Mouse (Mus musculus): ENCODE results near the gene Polr2i. TPM values are rescaled to one million over a fixed set of nuclear protein-coding genes. Genes with fewer than 3 reads are reported as not detected.
"Not testable (repeated sequence)": the region's sequence is repeated elsewhere in the genome, so short reads cannot be mapped to it uniquely, and the experiment has no call there.

Gene Polr2i
- 10 to 100 TPM; 72.1 to 73.3 TPM for total RNA-seq (2021)

GRCm38 (mm10) chr7:30231669-30232454 is at the start of gene Polr2i, which contains the start of gene Tbcb:
TSS of gene Polr2i (plus strand) at chr7:30231948.
TSS of gene Tbcb (minus strand) at chr7:30232272.
- peak; percentile 99 for DNase-seq (ENCODE audit: extremely low spot score in 1 of 2, low spot score in 2 of 2)
- intact Hi-C loops (cut with DNase I) = loop anchor here (5.0 kb wide), 1 partner anchor 60 kb away; the partner anchor contains the start of gene Clip3

- not testable (repeated sequence) for DNase-seq (ENCODE audit: extremely low spot score in 1 of 2, low spot score in 2 of 2)
- intact Hi-C loops (cut with DNase I) = loop anchor here (5.0 kb wide), 1 partner anchor 34 kb away; no protein-coding TSS in a partner anchor
Observed at GRCm38 (mm10) chr7:30183189-30183588, 48.6 kb upstream of the Polr2i start.

- intact Hi-C loops (cut with DNase I) = loop anchor here (5.0 kb wide), 1 partner anchor 33 kb away; no protein-coding TSS in a partner anchor
- DNase-seq (ENCODE audit: extremely low spot score in 1 of 2, low spot score in 2 of 2) = peak; percentile 53 to 89
Observed at GRCm38 (mm10) chr7:30183879-30184289, 47.9 kb upstream of the Polr2i start, which contains the start of gene Cox7a1. TSS of gene Cox7a1 (plus strand) at chr7:30184144.

- intact Hi-C loops (cut with DNase I) = loop anchor here (5.0 kb wide), 1 partner anchor 33 kb away; no protein-coding TSS in a partner anchor
- DNase-seq (ENCODE audit: extremely low spot score in 1 of 2, low spot score in 2 of 2) = no peak
Observed at GRCm38 (mm10) chr7:30184641-30185348, 47.0 kb upstream of the Polr2i start.

DNA sequence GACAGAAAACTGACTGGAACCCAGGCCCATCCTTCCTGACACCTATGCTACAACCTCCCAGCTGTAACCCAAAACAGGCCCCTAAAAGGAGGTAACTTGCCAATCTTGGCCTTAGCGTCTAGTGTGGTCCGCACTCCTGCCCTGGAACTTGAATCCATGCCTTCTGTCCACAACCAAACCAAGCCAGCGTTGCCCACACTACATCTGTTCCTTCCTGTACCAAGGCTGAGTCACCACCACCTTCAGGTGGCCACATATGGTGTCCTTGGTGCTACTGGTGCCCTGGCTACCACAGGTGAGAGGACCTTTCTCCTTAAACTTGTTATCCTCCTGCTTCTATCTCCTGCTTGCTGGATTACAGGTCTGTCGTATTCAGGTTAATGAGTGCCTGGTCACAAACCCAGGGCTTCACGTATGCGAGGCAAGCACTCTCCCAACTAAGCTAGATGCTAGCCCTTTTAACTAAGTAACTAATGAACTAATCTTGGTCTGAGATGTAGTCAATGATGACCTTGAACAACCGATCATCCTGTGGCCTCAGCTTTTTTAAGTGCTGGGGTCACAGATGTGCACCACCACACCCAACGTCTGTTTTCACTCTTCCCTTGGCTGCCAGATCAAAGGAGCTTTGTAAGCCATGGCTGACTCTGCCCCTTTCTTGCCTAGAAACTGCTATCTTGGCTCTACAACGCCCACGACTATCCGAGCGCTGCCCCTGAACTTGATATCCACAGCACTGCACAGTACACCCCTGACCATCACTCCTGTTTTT is 43.2 kb upstream of the Polr2i start:
- DNase-seq (ENCODE audit: extremely low spot score in 1 of 2, low spot score in 2 of 2) = no peak
- intact Hi-C loops (cut with DNase I) = no loop called here

- intact Hi-C loops (cut with DNase I) = no loop called here
- DNase-seq (ENCODE audit: extremely low spot score in 1 of 2, low spot score in 2 of 2) = no peak
Observed at GRCm38 (mm10) chr7:30189116-30189491, 42.6 kb upstream of the Polr2i start.

DNA sequence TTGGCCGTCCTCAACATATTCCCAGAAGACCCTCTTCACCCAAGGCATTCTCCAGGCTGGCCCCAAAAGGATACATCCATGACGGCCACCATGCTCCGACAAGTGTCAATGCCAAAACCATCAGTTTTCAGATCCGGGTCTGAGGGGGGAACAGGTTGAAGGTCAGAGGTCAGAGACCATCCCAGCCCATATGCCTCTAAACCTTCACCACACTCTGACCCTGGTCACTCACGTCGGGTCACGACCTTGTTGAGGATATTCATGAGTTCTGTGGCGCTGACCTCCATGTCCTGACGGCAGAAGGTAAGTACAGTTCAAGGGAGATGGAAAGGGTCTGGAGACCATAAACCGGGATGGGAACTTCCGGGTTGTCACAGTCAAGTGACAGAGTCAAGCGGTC is 39.7 kb upstream of the Polr2i start:
- DNase-seq (ENCODE audit: extremely low spot score in 1 of 2, low spot score in 2 of 2) = no peak

GRCm38 (mm10) chr7:30193013-30193412 is 38.7 kb upstream of the Polr2i start:
- DNase-seq (ENCODE audit: extremely low spot score in 1 of 2, low spot score in 2 of 2) = peak in 1 of 2 experiments; percentile 36
- intact Hi-C loops (cut with DNase I) = no loop called here

More for the DNA sequence above, 39.7 kb upstream of the Polr2i start:
- intact Hi-C loops (cut with DNase I) = no loop called here

DNA sequence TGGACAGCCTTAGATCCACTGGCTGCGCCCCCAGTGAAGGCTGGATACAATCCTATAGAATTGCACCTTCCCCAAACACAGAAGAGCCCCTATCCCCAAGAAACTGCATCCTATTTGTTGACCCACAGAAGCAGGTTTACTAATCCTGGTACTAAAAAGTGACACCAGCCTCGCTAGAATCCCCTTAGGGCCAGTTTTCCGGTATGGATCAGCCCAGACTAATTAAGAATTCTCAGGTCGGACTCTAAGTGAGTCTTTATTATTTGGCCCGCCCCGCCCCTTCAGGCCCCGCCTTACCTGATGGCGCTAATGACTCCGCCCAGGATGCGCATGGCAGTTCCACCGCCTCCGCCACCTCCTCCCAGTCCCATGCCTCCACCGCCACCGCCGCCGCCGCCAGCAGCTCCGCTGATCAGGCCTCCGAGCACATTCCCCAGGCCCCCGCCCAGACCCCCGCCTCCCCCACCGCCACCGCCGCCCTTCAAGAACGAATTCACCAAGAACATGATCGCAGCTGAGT is 38.1 kb upstream of the Polr2i start:
- intact Hi-C loops (cut with DNase I) = no loop called here
- DNase-seq (ENCODE audit: extremely low spot score in 1 of 2, low spot score in 2 of 2) = peak; percentile 48 to 83

GRCm38 (mm10) chr7:30194101-30194831 is 37.5 kb upstream of the Polr2i start:
- intact Hi-C loops (cut with DNase I) = no loop called here
- peak in 1 of 2 experiments; percentile 72 for DNase-seq (ENCODE audit: extremely low spot score in 1 of 2, low spot score in 2 of 2)

- intact Hi-C loops (cut with DNase I) = no loop called here
- peak; percentile 91 to 98 for DNase-seq (ENCODE audit: extremely low spot score in 1 of 2, low spot score in 2 of 2)
Observed at GRCm38 (mm10) chr7:30194884-30195283, 36.9 kb upstream of the Polr2i start.

DNA sequence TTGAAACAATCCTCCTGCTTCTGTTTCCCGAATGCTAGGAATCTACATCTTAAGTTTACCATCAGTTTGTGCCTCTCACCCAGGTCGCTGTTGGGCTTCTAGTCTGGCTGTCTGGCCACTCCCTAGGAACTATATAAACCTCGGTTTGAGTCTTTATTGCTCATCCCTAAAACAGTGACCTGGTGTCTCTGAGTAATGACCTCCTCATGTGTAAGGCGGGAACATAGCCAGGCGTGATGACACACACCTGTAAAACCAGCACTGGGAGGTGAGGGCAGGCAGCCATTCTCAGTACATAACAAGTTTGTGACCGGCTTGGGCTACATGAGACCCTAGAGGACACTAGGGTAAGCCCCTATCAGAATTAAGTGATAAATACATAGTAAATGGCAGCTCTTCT is 36.3 kb upstream of the Polr2i start:
- no peak for DNase-seq (ENCODE audit: extremely low spot score in 1 of 2, low spot score in 2 of 2)
- intact Hi-C loops (cut with DNase I) = no loop called here

- intact Hi-C loops (cut with DNase I) = no loop called here
- DNase-seq (ENCODE audit: extremely low spot score in 1 of 2, low spot score in 2 of 2) = no peak
Observed at GRCm38 (mm10) chr7:30196171-30196570, 35.6 kb upstream of the Polr2i start.

DNA sequence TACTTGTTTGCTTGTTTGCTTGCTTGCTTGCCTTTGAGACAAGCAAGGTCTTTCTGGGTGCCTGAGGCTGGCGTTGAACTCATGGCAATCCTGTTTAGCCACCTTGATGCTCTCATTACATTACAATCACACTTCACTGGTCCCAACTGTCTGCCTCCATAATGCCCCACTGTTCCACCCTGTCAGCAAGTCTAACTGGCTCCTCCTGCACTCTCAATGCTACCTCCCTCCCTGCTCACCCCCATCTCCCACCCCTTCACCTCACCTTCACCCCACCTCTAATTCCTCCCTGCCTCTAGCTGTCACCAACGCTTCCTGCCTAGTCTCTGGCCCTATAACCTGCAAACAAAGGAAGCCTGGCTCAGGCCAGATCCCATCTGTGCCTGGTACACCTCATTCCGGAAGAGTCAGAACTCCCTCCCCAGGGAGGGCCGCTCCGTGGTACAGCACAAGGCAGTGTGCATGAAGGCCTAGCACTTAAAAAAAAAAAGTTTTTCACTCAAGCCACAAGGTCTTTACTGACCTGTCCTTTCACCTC is 34.1 kb upstream of the Polr2i start:
- no peak for DNase-seq (ENCODE audit: extremely low spot score in 1 of 2, low spot score in 2 of 2)
- intact Hi-C loops (cut with DNase I) = no loop called here

DNA sequence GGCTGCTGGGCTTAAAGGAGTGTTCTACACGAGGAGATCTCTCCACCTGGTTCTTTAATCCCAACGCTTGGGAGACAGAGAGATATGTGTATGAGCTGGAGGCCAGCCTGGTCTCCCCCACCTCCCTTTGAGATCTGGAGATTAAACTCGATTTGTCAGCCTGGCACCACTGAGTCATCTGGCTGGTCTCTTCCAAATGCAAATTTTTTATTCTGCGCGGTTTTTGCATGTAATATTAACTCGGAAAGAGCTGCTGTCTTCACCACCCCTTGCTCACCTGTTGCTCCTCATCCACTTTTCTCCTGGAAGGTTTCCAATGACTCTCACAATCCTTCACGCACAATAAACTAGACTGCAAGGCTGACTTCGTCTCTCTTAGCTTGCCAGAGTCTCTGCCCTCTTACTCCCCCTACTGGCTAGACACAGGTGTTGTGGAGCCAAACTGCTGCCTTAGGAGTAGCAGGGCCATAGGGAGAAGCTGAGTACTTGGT is 33.2 kb upstream of the Polr2i start, which contains the start of gene Capns1:
Gene Capns1 (minus strand): TSS at position 331 of the 491 bp plus-strand sequence.
- DNase-seq (ENCODE audit: extremely low spot score in 1 of 2, low spot score in 2 of 2) = peak; percentile 43 to 57
- intact Hi-C loops (cut with DNase I) = no loop called here

DNA sequence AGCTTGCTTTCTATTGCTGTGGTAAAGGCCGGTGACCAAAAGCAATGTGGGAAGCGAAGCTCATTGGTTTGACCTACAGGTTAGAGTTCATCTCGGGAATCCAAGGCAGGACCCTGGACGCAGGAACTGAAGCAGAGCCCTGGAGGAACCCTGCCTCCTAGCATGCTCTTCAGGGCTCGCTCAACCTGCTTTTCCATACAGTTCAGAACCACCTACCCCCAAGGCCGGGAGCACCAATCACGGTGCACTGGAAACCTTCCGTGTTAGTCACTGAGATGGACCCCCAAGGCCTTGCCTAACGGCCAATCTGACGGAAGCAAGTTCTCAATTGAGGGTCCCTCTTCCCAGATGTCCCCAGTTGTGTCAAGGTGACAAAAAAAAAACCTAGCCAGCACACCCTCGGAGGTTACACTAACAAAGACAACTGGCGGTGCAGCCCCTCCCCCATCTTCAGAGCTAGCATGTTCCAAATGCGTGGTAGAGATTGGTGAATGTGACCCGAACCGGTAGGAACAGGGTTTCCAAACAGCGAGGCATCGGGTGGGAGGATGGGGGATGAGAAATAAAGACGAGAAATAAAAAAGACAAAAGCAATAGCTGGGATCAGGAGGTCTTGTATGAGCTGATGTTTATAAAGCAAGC is 32.1 kb upstream of the Polr2i start:
- no peak for DNase-seq (ENCODE audit: extremely low spot score in 1 of 2, low spot score in 2 of 2)
- intact Hi-C loops (cut with DNase I) = no loop called here

GRCm38 (mm10) chr7:30200200-30200599 is 31.5 kb upstream of the Polr2i start:
- intact Hi-C loops (cut with DNase I) = no loop called here

More at GRCm38 (mm10) chr7:30200200-30200599, 31.5 kb upstream of the Polr2i start:
- DNase-seq (ENCODE audit: extremely low spot score in 1 of 2, low spot score in 2 of 2) = no peak

Measured in left cerebral cortex, postnatal 10 days (tissue).